Comparison of ENCODE assay signal across 8 mouse cellular contexts in genomic region chr11:95666529-95667149, GRCm38 (mm10). TPM values are rescaled to one million over a fixed set of nuclear protein-coding genes. Genes with fewer than 3 reads are reported as not detected.
DNase-seq lines count a peak whose midpoint lies in the region; ATAC-seq and TF ChIP-seq lines count a peak whose summit lies in the region.

Phb (plus strand) TSS chr11:95666957.

- peak within 1 kb of the TSS; percentile 88 to 96 for H3K4me3 ChIP-seq in ES-E14 (ENCODE audit: insufficient read depth in 1 of 2, low read depth in 1 of 2, low read length in 2 of 2, poor library complexity in 1 of 2, severe bottlenecking in 1 of 2)
- peak within 1 kb of the TSS; percentile 88 for H3K4me3 ChIP-seq in forebrain, embryonic 15.5 days
- H3K4me3 ChIP-seq in lung, adult 2 months (replicated peaks; ENCODE audit: extremely low read depth, low read depth, low read length) = peak within 1 kb of the TSS; percentile 90

- peaks cover 30% of the 10 kb centered on the region for H3K36me3 ChIP-seq in ES-E14 (ENCODE audit: control insufficient read depth, insufficient read depth, low read length, poor library complexity, severe bottlenecking)
- H3K36me3 ChIP-seq in forebrain, embryonic 15.5 days = peaks cover 29% of the 10 kb centered on the region

- TF ChIP-seq CTCF in lung, adult 2 months (IDR thresholded peaks at IDR 0.05; ENCODE audit: insufficient read depth, low read length) = no peak

- H3K9me3 ChIP-seq in ES-E14 (ENCODE audit: control insufficient read depth, insufficient read depth, low read depth, low read length) = no peaks in the 10 kb centered on the region
- no peaks in the 10 kb centered on the region for H3K9me3 ChIP-seq in forebrain, embryonic 15.5 days

- ATAC-seq in forebrain, embryonic 15.5 days (replicated peaks) = peak; percentile 97
- ATAC-seq in neutrophil, adult 5-6 weeks (ENCODE audit: extremely low read depth, insufficient number of reproducible peaks, low FRiP score, poor library complexity, severe bottlenecking) = peak; percentile 98

- no peaks in the 10 kb centered on the region for H3K27me3 ChIP-seq in forebrain, embryonic 15.5 days

- H3K27ac ChIP-seq in ES-E14 (ENCODE audit: insufficient read depth, low read depth, low read length, poor library complexity, severe bottlenecking) = peak within 1 kb of the TSS; percentile 59; the same call in 1 of the 2 replicates
- H3K27ac ChIP-seq in forebrain, embryonic 15.5 days (replicated peaks) = peak within 1 kb of the TSS; percentile 48; the same call in 1 of the 2 replicates

- H3K9ac ChIP-seq in ES-E14 (ENCODE audit: insufficient read depth, low read depth, low read length, poor library complexity, severe bottlenecking) = peak within 1 kb of the TSS; percentile 84
- peak within 1 kb of the TSS; percentile 79 for H3K9ac ChIP-seq in forebrain, embryonic 15.5 days (replicated peaks)

- DNase-seq in ES-E14 (ENCODE audit: low read depth, low spot score) = peak; percentile 98
- DNase-seq in cerebellum, adult 11-12 months = peak; percentile 96
- DNase-seq in heart, postnatal 25 days (ENCODE audit: low spot score) = peak; percentile 91
- DNase-seq in layer of hippocampus, adult 18-20 months (ENCODE audit: low spot score in 2 of 2) = peak; percentile 95 to 98
- DNase-seq in lung, adult 2 months = peak; percentile 87
- DNase-seq in thymus, adult 18-20 months = peak; percentile 85 to 95

- intact Hi-C loops in heart, postnatal 25 days (cut with DNase I) = no loop called here

- no peaks in the 10 kb centered on the region for H3K4me1 ChIP-seq in ES-E14 (ENCODE audit: control insufficient read depth in 2 of 2, insufficient read depth in 2 of 2, low read length in 2 of 2, poor library complexity in 1 of 2)
- peaks cover 19% of the 10 kb centered on the region for H3K4me1 ChIP-seq in forebrain, embryonic 15.5 days
- peaks cover 4% of the 10 kb centered on the region; the same call in 1 of the 2 replicates for H3K4me1 ChIP-seq in lung, adult 2 months (ENCODE audit: control insufficient read depth, insufficient read depth, low read length)

- peak within 1 kb of the TSS; percentile 91 for H3K4me2 ChIP-seq in forebrain, embryonic 15.5 days (replicated peaks)

- TF ChIP-seq POLR2A in lung, adult 2 months (IDR thresholded peaks at IDR 0.05; ENCODE audit: borderline replicate concordance, extremely low read depth, low read depth, low read length) = peak; percentile 52; the same call in 1 of the 2 replicates

- in situ Hi-C loops in ES-E14 (cut with MboI; ENCODE audit: low sequenced_read_pairs in 2 of 2, unreplicated experiment in 2 of 2) = no loop called here

- WGBS in forebrain, embryonic 15.5 days = 1% methylated on average over 25 of the region's 25 CpGs
- under 1% methylated on average over 25 of the region's 25 CpGs for WGBS in lung, adult 2 months

TF ChIP-seq in ES-E14, 5 proteins besides CTCF, POLR2A, EP300 and RAD21:
- TF ChIP-seq CHD2 (IDR thresholded peaks at IDR 0.05; ENCODE audit: low read depth, low read length) = peak; percentile 92
- no peak for TF ChIP-seq MAFK (IDR thresholded peaks at IDR 0.05; ENCODE audit: insufficient read depth, low read depth, low read length)
- TF ChIP-seq HCFC1 (IDR thresholded peaks at IDR 0.05; ENCODE audit: borderline replicate concordance, insufficient read depth, low read length) = peak; percentile 99
TF ChIP-seq in ES-E14: peak in this region for 2.

RNA-seq across cellular contexts. Expression of gene Phb, which starts in this region (rescaled TPM):
- 693 and 831 TPM in 2 replicates for total RNA-seq in ES-E14 (2012; rRNA removed)
- 187 and 192 TPM in 2 replicates for polyA plus RNA-seq in forebrain, embryonic 15.5 days (2015; fragmentation: Nextera tagmentation; extraction: Ambion mirVana)
- total RNA-seq in heart, postnatal 25 days (2021) = 100 to 1,000 TPM; 384 to 423 TPM
- total RNA-seq in layer of hippocampus, adult 18-20 months (2021) = 100 to 1,000 TPM in 1 of 2 experiments, 10 to 100 TPM in 1; 99.0 to 102 TPM
- polyA plus RNA-seq in lung, adult 2 months (2012; rRNA removed) = 38.8 and 62.5 TPM in 2 replicates
- total RNA-seq in neutrophil, adult 5-6 weeks (2017) = 21.9 and 27.3 TPM in 2 replicates

Comparison
In these comparisons a context has a peak if more than half of its experiments do, and no peak if none do; other contexts are left out.
1. Peak in every context shown above with its lines: DNase-seq, ATAC-seq, H3K4me3 ChIP-seq and H3K27ac ChIP-seq.